Mouse (Mus musculus) layer of hippocampus, postnatal 36 days (tissue): ENCODE measurements at regions not wholly inside any gene's neighbourhood (a gene's known extent, or its start where the extent isn't known, plus 50 kb on each side); places are given as distances from the start of the nearest gene placed in this dataset.

Source experiments
- DNase-seq, 2 experiments: peaks; one replicate each; pipeline ENCODE4 v3.0.0; 2022

- DNase-seq = no peak
Observed at GRCm38 (mm10) chr15:32110659-32111058, 66.4 kb upstream of the Tas2r119 start.
